Mouse (Mus musculus) neural tube, postnatal 0 days (tissue): ENCODE data around the gene Ptgr1. TPM values are rescaled to one million over a fixed set of nuclear protein-coding genes. Genes with fewer than 3 reads are reported as not detected.

Experiments
- polyA plus RNA-seq: library from polyadenylated mRNA; unstranded; fragments of >200 nt; fragmentation: Nextera tagmentation; extraction: Ambion mirVana; gene quantifications from 2 replicates; pipeline ENCODE4 v1.2.1, GENCODE M21; 2015

The Ptgr1 gene
- 5.1 and 5.5 TPM in 2 replicates for polyA plus RNA-seq

GRCm38 (mm10) chr4:58986540-58987190 lies at the start of gene Ptgr1:
Ptgr1 (minus strand) TSS chr4:58987119.

GRCm38 (mm10) chr4:59034918-59035785 lies 48.2 kb upstream of the Ptgr1 start, which contains the start of gene Gng10:
Gng10 (plus strand) TSS chr4:59035088.

GRCm38 (mm10) chr4:59002948-59003805 lies 16.3 kb upstream of the Ptgr1 start, which contains the start of gene Gm20503:
Gm20503 (plus strand) TSS chr4:59003210.

GRCm38 (mm10) chr4:58994762-58995161 lies 7.8 kb upstream of the Ptgr1 start, which contains the start of gene Dnajc25:
Dnajc25 (plus strand) TSS chr4:58995062.

GRCm38 (mm10) chr4:58943420-58944205 lies 43.3 kb downstream of the Ptgr1 start, which contains the start of gene Zkscan16:
Zkscan16 (plus strand) TSS chr4:58943628.

Other genes with a start within 250 kb of the Ptgr1 start
- not detected in 2 replicates for gene Olfr267, start 199.4 kb downstream of the Ptgr1 start, polyA plus RNA-seq
- 31.9 and 38.3 TPM in 2 replicates for gene Ecpas, start 74.4 kb downstream of the Ptgr1 start, polyA plus RNA-seq
- 2.3 and 2.5 TPM in 2 replicates for gene Zkscan16, start 43.5 kb downstream of the Ptgr1 start, polyA plus RNA-seq
- 8.5 and 13.0 TPM in 2 replicates for gene Dnajc25, start 7.9 kb upstream of the Ptgr1 start, polyA plus RNA-seq
- gene Gm20503, start 16.1 kb upstream of the Ptgr1 start, polyA plus RNA-seq: 13.9 and 15.5 TPM in 2 replicates
- 192 and 204 TPM in 2 replicates for gene Gng10, start 48.0 kb upstream of the Ptgr1 start, polyA plus RNA-seq
- gene AI481877, start 151.9 kb upstream of the Ptgr1 start, polyA plus RNA-seq: 0.04 and 0.06 TPM in 2 replicates
- 18.1 and 19.7 TPM in 2 replicates for gene Ugcg, start 202.1 kb upstream of the Ptgr1 start, polyA plus RNA-seq